Mouse (Mus musculus): ENCODE measurements around the gene Icam5.
A peak's percentile ranks its signal among the peaks of the same experiment; 100 is the strongest.
"Not testable (repeated sequence)": the region's sequence is repeated elsewhere in the genome, so short reads cannot be mapped to it uniquely, and the experiment has no call there.

Icam5 gene

GRCm38 (mm10) chr9:21008007-21008406 is 23.9 kb upstream of the Icam5 start:
- Histone ChIP-seq H3K9me3 (ENCODE audit: low read length) (no peaks in the 10 kb centered on the region), H3K4me1 (replicated peaks; ENCODE audit: low read depth, low read length) (peaks cover 44% of the 10 kb centered on the region), H3K36me3 (ENCODE audit: insufficient read depth, low read length) (peaks cover 57% of the 10 kb centered on the region), H3K4me3 (replicated peaks; ENCODE audit: low read length) (no peak overlapping the region), H3K27me3 (ENCODE audit: insufficient read depth, low read length) (no peaks in the 10 kb centered on the region)
- TF ChIP-seq POU5F1 (IDR thresholded peaks at IDR 0.05; ENCODE audit: borderline replicate concordance, low read length) (no peak), CTCF (conservative IDR thresholded peaks at IDR 0.05; ENCODE audit: low read length) (peak; percentile 52), NANOG (IDR thresholded peaks at IDR 0.05; ENCODE audit: borderline replicate concordance, low read length) (no peak)

DNA sequence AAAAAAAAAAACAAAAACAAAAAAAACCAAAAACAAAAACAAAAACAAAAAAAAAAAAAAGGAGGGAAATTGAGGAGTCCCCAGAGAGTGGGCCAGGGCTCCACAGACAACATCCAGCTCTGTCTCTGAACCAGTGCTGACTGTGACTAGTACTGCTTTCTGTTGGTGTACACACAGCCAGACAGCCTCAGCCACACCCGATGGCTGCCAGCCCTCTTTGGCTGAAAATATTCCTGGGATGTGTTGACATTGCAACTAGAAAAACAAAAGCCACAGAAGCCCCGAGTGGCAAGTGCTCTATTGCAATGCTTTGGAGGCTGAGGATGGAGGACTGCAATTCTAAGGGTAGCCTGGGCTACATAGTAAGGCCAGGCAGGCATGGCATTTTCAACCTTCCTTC is 21.5 kb upstream of the Icam5 start:
- no peak for TF ChIP-seq POU5F1 (IDR thresholded peaks at IDR 0.05; ENCODE audit: borderline replicate concordance, low read length)
- no peak for TF ChIP-seq NANOG (IDR thresholded peaks at IDR 0.05; ENCODE audit: borderline replicate concordance, low read length)
- TF ChIP-seq CTCF (conservative IDR thresholded peaks at IDR 0.05; ENCODE audit: low read length), result no peak
- peaks cover 55% of the 10 kb centered on the region for H3K4me1 ChIP-seq (replicated peaks; ENCODE audit: low read depth, low read length)
- no peaks in the 10 kb centered on the region for H3K9me3 ChIP-seq (ENCODE audit: low read length)
- H3K36me3 ChIP-seq (ENCODE audit: insufficient read depth, low read length), result peaks cover 44% of the 10 kb centered on the region
- H3K27me3 ChIP-seq (ENCODE audit: insufficient read depth, low read length), result no peaks in the 10 kb centered on the region
- H3K4me3 ChIP-seq (replicated peaks; ENCODE audit: low read length), result no peak overlapping the region

- not testable (repeated sequence) for H3K4me3 ChIP-seq (replicated peaks; ENCODE audit: low read length); H3K9me3 ChIP-seq (ENCODE audit: low read length); H3K27me3 ChIP-seq (ENCODE audit: insufficient read depth, low read length)
- H3K36me3 ChIP-seq (ENCODE audit: insufficient read depth, low read length), result peaks cover 37% of the 10 kb centered on the region
- peaks cover 57% of the 10 kb centered on the region for H3K4me1 ChIP-seq (replicated peaks; ENCODE audit: low read depth, low read length)
Measured at GRCm38 (mm10) chr9:21010939-21011541, 20.8 kb upstream of the Icam5 start.

DNA sequence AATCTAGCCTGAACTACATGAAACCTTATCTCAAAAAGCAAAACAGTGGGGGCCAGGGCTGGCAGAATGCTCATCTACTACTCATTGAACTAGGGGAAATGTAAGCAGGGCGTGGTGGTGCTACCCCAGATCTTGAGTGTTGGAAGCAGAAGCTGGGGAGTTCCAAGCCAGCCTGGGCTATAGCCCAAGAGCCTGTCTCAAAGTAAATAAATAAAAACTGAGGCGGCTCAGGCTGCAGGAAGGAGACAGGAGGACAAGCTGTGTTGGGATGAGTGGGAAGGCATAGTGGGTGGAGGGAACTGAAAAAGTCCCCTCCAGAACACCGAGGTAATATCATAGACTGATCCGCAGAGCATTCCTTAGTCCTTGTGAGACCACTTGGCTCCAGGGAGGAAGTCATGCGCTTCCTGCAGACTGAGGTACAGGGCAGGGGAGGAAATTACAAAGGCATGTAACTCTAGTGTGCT is 20.0 kb upstream of the Icam5 start:
- Histone ChIP-seq H3K36me3 (ENCODE audit: insufficient read depth, low read length) (peaks cover 30% of the 10 kb centered on the region), H3K4me1 (replicated peaks; ENCODE audit: low read depth, low read length) (peaks cover 55% of the 10 kb centered on the region), H3K4me3 (replicated peaks; ENCODE audit: low read length) (no peak overlapping the region), H3K27me3 (ENCODE audit: insufficient read depth, low read length) (no peaks in the 10 kb centered on the region), H3K9me3 (ENCODE audit: low read length) (no peaks in the 10 kb centered on the region)
- TF ChIP-seq NANOG (IDR thresholded peaks at IDR 0.05; ENCODE audit: borderline replicate concordance, low read length), result no peak
- TF ChIP-seq POU5F1 (IDR thresholded peaks at IDR 0.05; ENCODE audit: borderline replicate concordance, low read length), result no peak
- no peak for TF ChIP-seq CTCF (conservative IDR thresholded peaks at IDR 0.05; ENCODE audit: low read length)

GRCm38 (mm10) chr9:21012368-21012767 is 19.5 kb upstream of the Icam5 start:
- no peak for TF ChIP-seq CTCF (conservative IDR thresholded peaks at IDR 0.05; ENCODE audit: low read length)
- TF ChIP-seq POU5F1 (IDR thresholded peaks at IDR 0.05; ENCODE audit: borderline replicate concordance, low read length), result no peak
- TF ChIP-seq NANOG (IDR thresholded peaks at IDR 0.05; ENCODE audit: borderline replicate concordance, low read length), result no peak
- peaks cover 30% of the 10 kb centered on the region for H3K36me3 ChIP-seq (ENCODE audit: insufficient read depth, low read length)
- H3K4me1 ChIP-seq (replicated peaks; ENCODE audit: low read depth, low read length), result peaks cover 57% of the 10 kb centered on the region
- H3K4me3 ChIP-seq (replicated peaks; ENCODE audit: low read length), result no peak overlapping the region
- H3K9me3 ChIP-seq (ENCODE audit: low read length), result no peaks in the 10 kb centered on the region
- no peaks in the 10 kb centered on the region for H3K27me3 ChIP-seq (ENCODE audit: insufficient read depth, low read length)

GRCm38 (mm10) chr9:21014691-21015570 is 16.9 kb upstream of the Icam5 start:
- Histone ChIP-seq H3K27me3 (ENCODE audit: insufficient read depth, low read length) (no peaks in the 10 kb centered on the region), H3K9me3 (ENCODE audit: low read length) (no peaks in the 10 kb centered on the region), H3K4me3 (replicated peaks; ENCODE audit: low read length) (peak overlapping the region; percentile 89), H3K4me1 (replicated peaks; ENCODE audit: low read depth, low read length) (peaks cover 69% of the 10 kb centered on the region), H3K36me3 (ENCODE audit: insufficient read depth, low read length) (peaks cover 29% of the 10 kb centered on the region)
- TF ChIP-seq POU5F1 (IDR thresholded peaks at IDR 0.05; ENCODE audit: borderline replicate concordance, low read length), result no peak
- TF ChIP-seq NANOG (IDR thresholded peaks at IDR 0.05; ENCODE audit: borderline replicate concordance, low read length), result peak; percentile 43; the same call in 1 of the 2 replicates
- TF ChIP-seq CTCF (conservative IDR thresholded peaks at IDR 0.05; ENCODE audit: low read length), result no peak

DNA sequence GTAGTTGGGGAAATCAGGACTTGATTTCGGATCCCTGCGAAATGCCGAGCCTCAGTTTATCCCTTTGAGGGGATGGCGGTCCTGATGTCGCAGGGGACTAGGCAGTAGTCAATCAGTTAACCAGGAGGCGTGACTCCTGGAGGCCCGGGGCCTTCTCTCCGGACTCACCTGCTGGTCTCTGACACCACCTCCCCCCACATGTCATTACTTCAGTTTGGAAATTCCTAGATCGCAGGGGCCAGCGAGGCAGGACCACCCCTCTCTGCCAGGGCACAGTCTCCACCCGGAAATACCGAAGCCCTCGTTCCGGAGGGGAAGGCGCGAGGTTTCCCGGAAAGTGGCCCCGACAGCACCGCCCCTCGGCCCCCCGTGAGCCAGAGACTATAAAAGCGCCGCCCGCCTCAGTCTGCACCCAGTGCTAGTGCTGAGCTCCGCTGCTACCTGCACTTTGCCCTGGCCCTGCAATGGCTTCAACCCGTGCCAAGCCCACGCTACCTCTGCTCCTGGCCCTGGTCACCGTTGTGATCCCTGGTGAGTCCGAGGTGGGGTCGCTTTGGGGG is 16.2 kb upstream of the Icam5 start, which contains the start of gene Icam1:
Gene Icam1 (plus strand): TSS at position 415 of the 560 bp plus-strand sequence.
- TF ChIP-seq POU5F1 (IDR thresholded peaks at IDR 0.05; ENCODE audit: borderline replicate concordance, low read length) (no peak), NANOG (IDR thresholded peaks at IDR 0.05; ENCODE audit: borderline replicate concordance, low read length) (no peak), CTCF (conservative IDR thresholded peaks at IDR 0.05; ENCODE audit: low read length) (no peak)
- H3K9me3 ChIP-seq (ENCODE audit: low read length), result no peaks in the 10 kb centered on the region
- peaks cover 71% of the 10 kb centered on the region for H3K4me1 ChIP-seq (replicated peaks; ENCODE audit: low read depth, low read length)

GRCm38 (mm10) chr9:21016331-21017176 is 15.3 kb upstream of the Icam5 start:
- H3K36me3 ChIP-seq (ENCODE audit: insufficient read depth, low read length), result peaks cover 45% of the 10 kb centered on the region
- peak overlapping the region; percentile 89 for H3K4me3 ChIP-seq (replicated peaks; ENCODE audit: low read length)
- H3K27me3 ChIP-seq (ENCODE audit: insufficient read depth, low read length), result no peaks in the 10 kb centered on the region
- no peaks in the 10 kb centered on the region for H3K9me3 ChIP-seq (ENCODE audit: low read length)
- peaks cover 74% of the 10 kb centered on the region for H3K4me1 ChIP-seq (replicated peaks; ENCODE audit: low read depth, low read length)
- TF ChIP-seq NANOG (IDR thresholded peaks at IDR 0.05; ENCODE audit: borderline replicate concordance, low read length), result no peak
- no peak for TF ChIP-seq CTCF (conservative IDR thresholded peaks at IDR 0.05; ENCODE audit: low read length)
- TF ChIP-seq POU5F1 (IDR thresholded peaks at IDR 0.05; ENCODE audit: borderline replicate concordance, low read length), result no peak

More for the DNA sequence above, 16.2 kb upstream of the Icam5 start, which contains the start of gene Icam1:
- H3K27me3 ChIP-seq (ENCODE audit: insufficient read depth, low read length), result no peaks in the 10 kb centered on the region
- H3K4me3 ChIP-seq (replicated peaks; ENCODE audit: low read length), result peak within 1 kb of the TSS; percentile 89
- H3K36me3 ChIP-seq (ENCODE audit: insufficient read depth, low read length), result peaks cover 36% of the 10 kb centered on the region

All from E14TG2a.4 (cell line).